Mouse (Mus musculus): ENCODE data around the gene Slc2a5.
A peak's percentile ranks its signal among the peaks of the same experiment; 100 is the strongest.

Gene Slc2a5

GRCm38 (mm10) chr4:150146286-150146685 is 27.2 kb downstream of the Slc2a5 start:
- no peak for DNase-seq

GRCm38 (mm10) chr4:150151045-150151444 is 32.0 kb downstream of the Slc2a5 start:
- no peak for DNase-seq

- no peak for DNase-seq
Measured at GRCm38 (mm10) chr4:150152483-150152882, 33.4 kb downstream of the Slc2a5 start.

GRCm38 (mm10) chr4:150155301-150155700 is 36.2 kb downstream of the Slc2a5 start:
- DNase-seq, result no peak

- DNase-seq, result no peak
Measured at GRCm38 (mm10) chr4:150155731-150156130, 36.6 kb downstream of the Slc2a5 start.

- no peak for DNase-seq
Measured at GRCm38 (mm10) chr4:150157348-150157882, 38.3 kb downstream of the Slc2a5 start.

GRCm38 (mm10) chr4:150159458-150159857 is 40.4 kb downstream of the Slc2a5 start:
- no peak for DNase-seq

- no peak for DNase-seq
Measured at GRCm38 (mm10) chr4:150162561-150163169, 43.6 kb downstream of the Slc2a5 start.

- DNase-seq, result peak; percentile 21 to 31
Measured at GRCm38 (mm10) chr4:150164875-150165274, 45.8 kb downstream of the Slc2a5 start.

GRCm38 (mm10) chr4:150168406-150168805 is 49.3 kb downstream of the Slc2a5 start:
- DNase-seq, result no peak

GRCm38 (mm10) chr4:150172107-150172506 is 53.0 kb downstream of the Slc2a5 start:
- no peak for DNase-seq

- peak; percentile 17 to 19 for DNase-seq
Measured at GRCm38 (mm10) chr4:150173281-150173680, 54.2 kb downstream of the Slc2a5 start.

GRCm38 (mm10) chr4:150174027-150174426 is 54.9 kb downstream of the Slc2a5 start:
- no peak for DNase-seq

GRCm38 (mm10) chr4:150176535-150176934 is 57.5 kb downstream of the Slc2a5 start:
- DNase-seq, result peak; percentile 6 to 21

- DNase-seq, result no peak
Measured at GRCm38 (mm10) chr4:150177122-150177521, 58.0 kb downstream of the Slc2a5 start.

GRCm38 (mm10) chr4:150178131-150178530 is 59.0 kb downstream of the Slc2a5 start:
- no peak for DNase-seq

- no peak for DNase-seq
Measured at GRCm38 (mm10) chr4:150181304-150181703, 62.2 kb downstream of the Slc2a5 start.

- no peak for DNase-seq
Measured at GRCm38 (mm10) chr4:150188236-150188635, 69.2 kb downstream of the Slc2a5 start.

GRCm38 (mm10) chr4:150192199-150192598 is 73.1 kb downstream of the Slc2a5 start:
- DNase-seq, result no peak
